Mouse (Mus musculus) E14TG2a.4 (cell line): ENCODE data around the gene Ttc6.

ENCODE experiments used
- CTCF ChIP-seq: conservative IDR thresholded peaks from 2 replicates; pipeline ENCODE4 v1.5.1; 2014; ENCODE audit warnings: low read length
- NANOG ChIP-seq: IDR thresholded peaks from 2 replicates; pipeline ENCODE4 v1.6.1; 2014; ENCODE audit warnings: borderline replicate concordance, low read length, mixed read lengths
- POU5F1 ChIP-seq: IDR thresholded peaks from 2 replicates; pipeline ENCODE4 v1.6.1; 2014; ENCODE audit warnings: low read length, borderline replicate concordance

GRCm38 (mm10) chr12:57528335-57528734 lies 35.6 kb upstream of the Ttc6 start:
- no peak for TF ChIP-seq CTCF
- TF ChIP-seq POU5F1, result no peak
- TF ChIP-seq NANOG, result no peak
